Mouse (Mus musculus): Measurements from ENCODE around the gene Emcn. TPM values are rescaled to one million over a fixed set of nuclear protein-coding genes. Genes with fewer than 3 reads are reported as not detected.

Gene Emcn
- total and polyA plus RNA-seq, 3 experiments: not detected

DNA sequence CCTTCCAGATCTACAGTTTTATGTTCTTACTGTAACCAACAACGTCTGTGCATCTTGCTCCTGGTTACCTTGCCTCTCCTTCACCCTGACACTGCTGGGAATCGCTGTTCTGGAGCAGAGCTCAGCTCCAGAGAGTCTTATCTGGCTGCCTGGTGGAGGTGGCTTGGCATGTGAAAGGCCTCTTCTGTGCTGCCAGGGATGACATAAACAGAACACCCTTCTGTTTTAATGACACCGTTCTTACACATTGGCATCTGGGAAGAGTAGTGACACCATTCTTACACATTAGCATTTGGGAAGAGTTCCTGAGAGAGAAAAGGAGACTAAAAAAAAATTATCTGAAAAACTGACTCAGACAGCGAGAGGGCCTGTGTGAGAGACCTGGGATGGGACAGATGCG, 11.0 kb downstream of the Emcn start:
- H3K4me1 ChIP-seq (ENCODE audit: control insufficient read depth in 1 of 2, insufficient read depth in 2 of 2, low read length in 2 of 2): no peaks in the 10 kb centered on the region

DNA sequence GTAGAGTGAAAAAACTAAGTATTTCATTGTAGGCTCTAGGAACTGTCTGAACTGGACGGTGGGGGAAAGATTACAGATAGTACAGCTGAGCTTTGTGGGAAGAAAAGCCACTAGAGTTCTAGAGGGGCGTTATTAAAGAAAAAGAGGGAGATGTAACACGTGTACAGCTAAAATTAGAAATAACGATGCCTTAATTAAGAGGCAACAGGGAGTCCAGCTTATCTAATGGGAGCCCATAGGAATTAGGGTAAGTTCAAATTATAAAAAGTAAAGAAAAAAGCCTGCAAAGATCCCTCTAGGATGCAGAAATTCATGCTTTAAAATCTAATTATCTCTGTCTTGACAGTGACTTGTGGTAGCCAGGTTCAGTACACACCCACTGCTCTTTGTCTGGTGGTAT, 15.8 kb downstream of the Emcn start:
- H3K27me3 ChIP-seq (ENCODE audit: control insufficient read depth in 1 of 2, insufficient read depth in 2 of 2, low read length in 2 of 2): no peaks in the 10 kb centered on the region
- no peaks in the 10 kb centered on the region for H3K4me1 ChIP-seq (ENCODE audit: control insufficient read depth in 1 of 2, insufficient read depth in 2 of 2, low read length in 2 of 2)

More for the DNA sequence above, 11.0 kb downstream of the Emcn start:
- Histone ChIP-seq H3K27me3 (ENCODE audit: control insufficient read depth in 1 of 2, insufficient read depth in 2 of 2, low read length in 2 of 2) (no peaks in the 10 kb centered on the region), H3K9me3 (replicated peaks; ENCODE audit: insufficient read depth, low read length) (no peaks in the 10 kb centered on the region), H3K36me3 (ENCODE audit: control insufficient read depth in 1 of 2, insufficient read depth in 2 of 2, low read length in 2 of 2) (no peaks in the 10 kb centered on the region), H3K9ac (ENCODE audit: control insufficient read depth, low read depth, low read length, poor library complexity, severe bottlenecking) (no peak overlapping the region), H3K79me2 (ENCODE audit: control insufficient read depth, insufficient read depth, low read length, poor library complexity) (no peaks in the 10 kb centered on the region), H3K4me3 (ENCODE audit: control insufficient read depth in 1 of 2, insufficient read depth in 1 of 2, low read depth in 2 of 2, low read length in 2 of 2) (no peak overlapping the region), H3K27ac (ENCODE audit: control insufficient read depth, low read depth, low read length) (no peak overlapping the region)
- no peak for DNase-seq (ENCODE audit: low read depth, low spot score)
- TF ChIP-seq NRF1 (IDR thresholded peaks at IDR 0.05; ENCODE audit: insufficient read depth, low read depth, low read length, poor library complexity, severe bottlenecking) (no peak), GABPA (IDR thresholded peaks at IDR 0.05; ENCODE audit: low read depth, low read length) (no peak), ETS1 (IDR thresholded peaks at IDR 0.05; ENCODE audit: low read depth, low read length) (no peak), POLR2AphosphoS5 (IDR thresholded peaks at IDR 0.05; ENCODE audit: borderline replicate concordance, low read depth, low read length) (no peak), MYC (IDR thresholded peaks at IDR 0.05; ENCODE audit: low read depth, low read length) (no peak), MYB (IDR thresholded peaks at IDR 0.05; ENCODE audit: low read depth, low read length) (no peak), ZKSCAN1 (IDR thresholded peaks at IDR 0.05; ENCODE audit: low read depth, low read length) (no peak), CTCF (IDR thresholded peaks at IDR 0.05 in 2 of 3, conservative IDR thresholded peaks at IDR 0.05 in 1 of 3; ENCODE audit: control insufficient read depth in 1 of 3, insufficient read depth in 1 of 3, low read depth in 2 of 3, low read length in 3 of 3, poor library complexity in 1 of 3, severe bottlenecking in 1 of 3) (no peak), MAX (IDR thresholded peaks at IDR 0.05; ENCODE audit: low read length) (no peak), CHD2 (IDR thresholded peaks at IDR 0.05; ENCODE audit: low read length) (no peak), UBTF (IDR thresholded peaks at IDR 0.05; ENCODE audit: borderline replicate concordance, insufficient read depth, low read depth, low read length) (no peak), EP300 (IDR thresholded peaks at IDR 0.05; ENCODE audit: low read depth in 1 of 2, low read length in 2 of 2) (no peak), E2F4 (IDR thresholded peaks at IDR 0.05; ENCODE audit: borderline replicate concordance, low read depth, low read length) (no peak), ELF1 (IDR thresholded peaks at IDR 0.05; ENCODE audit: low read depth, low read length) (no peak), ZNF384 (IDR thresholded peaks at IDR 0.05; ENCODE audit: low read depth, low read length) (no peak), MAZ (IDR thresholded peaks at IDR 0.05; ENCODE audit: low read depth, low read length) (no peak), CHD1 (IDR thresholded peaks at IDR 0.05; ENCODE audit: low read depth, low read length) (no peak), HCFC1 (IDR thresholded peaks at IDR 0.05; ENCODE audit: low read depth, low read length) (no peak), ZC3H11A (IDR thresholded peaks at IDR 0.05; ENCODE audit: low read depth, low read length) (no peak)

More for the DNA sequence above, 15.8 kb downstream of the Emcn start:
- Histone ChIP-seq H3K36me3 (ENCODE audit: control insufficient read depth in 1 of 2, insufficient read depth in 2 of 2, low read length in 2 of 2) (no peaks in the 10 kb centered on the region), H3K79me2 (ENCODE audit: control insufficient read depth, insufficient read depth, low read length, poor library complexity) (no peaks in the 10 kb centered on the region), H3K27ac (ENCODE audit: control insufficient read depth, low read depth, low read length) (no peak overlapping the region), H3K4me3 (ENCODE audit: control insufficient read depth in 1 of 2, insufficient read depth in 1 of 2, low read depth in 2 of 2, low read length in 2 of 2) (no peak overlapping the region), H3K9me3 (replicated peaks; ENCODE audit: insufficient read depth, low read length) (no peaks in the 10 kb centered on the region), H3K9ac (ENCODE audit: control insufficient read depth, low read depth, low read length, poor library complexity, severe bottlenecking) (no peak overlapping the region)
- no peak for TF ChIP-seq EP300 (IDR thresholded peaks at IDR 0.05; ENCODE audit: low read depth in 1 of 2, low read length in 2 of 2)
- no peak for TF ChIP-seq GATA1 (IDR thresholded peaks at IDR 0.05; ENCODE audit: low read depth, low read length)
- no peak for TF ChIP-seq MYC (IDR thresholded peaks at IDR 0.05; ENCODE audit: low read depth, low read length)
- no peak for TF ChIP-seq POLR2A (IDR thresholded peaks at IDR 0.05; ENCODE audit: control insufficient read depth in 1 of 2, insufficient read depth in 1 of 2, low read depth in 1 of 2, low read length in 2 of 2, poor library complexity in 1 of 2)
- no peak for TF ChIP-seq E2F4 (IDR thresholded peaks at IDR 0.05; ENCODE audit: borderline replicate concordance, low read depth, low read length)
- TF ChIP-seq USF1 (IDR thresholded peaks at IDR 0.05; ENCODE audit: low read depth, low read length): no peak
- TF ChIP-seq ZNF384 (IDR thresholded peaks at IDR 0.05; ENCODE audit: low read depth, low read length): no peak
- no peak for TF ChIP-seq ETS1 (IDR thresholded peaks at IDR 0.05; ENCODE audit: low read depth, low read length)
- no peak for TF ChIP-seq USF2 (IDR thresholded peaks at IDR 0.05; ENCODE audit: borderline replicate concordance in 1 of 2, insufficient read depth in 1 of 2, low read depth in 1 of 2, low read length in 2 of 2)
- no peak for TF ChIP-seq CHD1 (IDR thresholded peaks at IDR 0.05; ENCODE audit: low read depth, low read length)
- TF ChIP-seq MAFK (IDR thresholded peaks at IDR 0.05; ENCODE audit: borderline replicate concordance, low read depth, low read length): no peak
- no peak for TF ChIP-seq SMC3 (IDR thresholded peaks at IDR 0.05; ENCODE audit: low read depth, low read length)
- no peak for TF ChIP-seq CTCF (IDR thresholded peaks at IDR 0.05 in 2 of 3, conservative IDR thresholded peaks at IDR 0.05 in 1 of 3; ENCODE audit: control insufficient read depth in 1 of 3, insufficient read depth in 1 of 3, low read depth in 2 of 3, low read length in 3 of 3, poor library complexity in 1 of 3, severe bottlenecking in 1 of 3)
- TF ChIP-seq ZKSCAN1 (IDR thresholded peaks at IDR 0.05; ENCODE audit: low read depth, low read length): no peak
- TF ChIP-seq POLR2AphosphoS5 (IDR thresholded peaks at IDR 0.05; ENCODE audit: borderline replicate concordance, low read depth, low read length): no peak
- TF ChIP-seq RCOR1 (IDR thresholded peaks at IDR 0.05; ENCODE audit: low read depth, low read length): no peak
- no peak for TF ChIP-seq BHLHE40 (IDR thresholded peaks at IDR 0.05; ENCODE audit: borderline replicate concordance, low read depth, low read length)
- TF ChIP-seq HCFC1 (IDR thresholded peaks at IDR 0.05; ENCODE audit: low read depth, low read length): no peak
- DNase-seq (ENCODE audit: low read depth, low spot score): no peak

Data from MEL (cell line).